Mouse (Mus musculus) spleen, postnatal 0 days (tissue): Measurements from ENCODE around the gene Slc22a1. TPM values are rescaled to one million over a fixed set of nuclear protein-coding genes. Genes with fewer than 3 reads are reported as not detected.

Experiments used
- polyA plus RNA-seq: library from polyadenylated mRNA; unstranded; fragments of >200 nt; fragmentation: Nextera tagmentation; extraction: Ambion mirVana; gene quantifications from 2 replicates; pipeline ENCODE4 v1.2.1, GENCODE M21; 2015

Slc22a1 gene
- polyA plus RNA-seq, result not detected in 2 replicates

GRCm38 (mm10) chr17:12675646-12676045 lies at the start of gene Slc22a1:
Slc22a1 (minus strand) TSS chr17:12675829.

Other genes starting within 250 kb of the Slc22a1 start
- gene Slc22a3, start 168.1 kb downstream of the Slc22a1 start, polyA plus RNA-seq, result 1.3 and 1.5 TPM in 2 replicates
- not detected in 2 replicates for gene Slc22a2, start 91.7 kb downstream of the Slc22a1 start, polyA plus RNA-seq
- gene Igf2r, start 93.8 kb upstream of the Slc22a1 start, polyA plus RNA-seq, result 5.8 and 7.4 TPM in 2 replicates
- gene Mas1, start 192.3 kb upstream of the Slc22a1 start, polyA plus RNA-seq, result 0.13 and 0.29 TPM in 2 replicates
- gene Mrgprh, start 200.2 kb upstream of the Slc22a1 start, polyA plus RNA-seq, result not detected in 2 replicates
- gene Pnldc1, start 234.4 kb upstream of the Slc22a1 start, polyA plus RNA-seq, result 1.1 and 1.3 TPM in 2 replicates
- 242 and 248 TPM in 2 replicates for gene Tcp1, start 239.9 kb upstream of the Slc22a1 start, polyA plus RNA-seq
- gene Mrpl18, start 240.5 kb upstream of the Slc22a1 start, polyA plus RNA-seq, result 142 and 164 TPM in 2 replicates